Mouse (Mus musculus) MN1 (cell line): ENCODE measurements at regions not wholly inside any gene's neighbourhood (a gene's known extent, or its start where the extent isn't known, plus 50 kb on each side); places are given as distances from the start of the nearest gene placed in this dataset.

Source experiments
- DNase-seq: peaks from one replicate; pipeline ENCODE4 v3.0.0-alpha.2; 2016; ENCODE audit warnings: low spot score

- no peak for DNase-seq
Observed at GRCm38 (mm10) chr7:133469106-133469505, 132.9 kb downstream of the Tex36 start.

GRCm38 (mm10) chr7:133468346-133468745 lies 133.6 kb downstream of the Tex36 start:
- DNase-seq = no peak

- no peak for DNase-seq
Observed at GRCm38 (mm10) chr7:133467579-133467978, 134.4 kb downstream of the Tex36 start.

GRCm38 (mm10) chr7:133459306-133459705 lies 142.7 kb downstream of the Tex36 start:
- DNase-seq = no peak

GRCm38 (mm10) chr7:133457436-133458324 lies 144.3 kb downstream of the Tex36 start:
- DNase-seq = no peak

GRCm38 (mm10) chr7:133450246-133450645 lies 151.7 kb downstream of the Tex36 start:
- no peak for DNase-seq

GRCm38 (mm10) chr7:133447079-133447478 lies 154.9 kb downstream of the Tex36 start:
- no peak for DNase-seq

- DNase-seq = no peak
Observed at GRCm38 (mm10) chr7:133441661-133442060, 160.3 kb downstream of the Tex36 start.

GRCm38 (mm10) chr7:133441169-133441568 lies 160.8 kb downstream of the Tex36 start:
- no peak for DNase-seq

- no peak for DNase-seq
Observed at GRCm38 (mm10) chr7:133440711-133441110, 161.2 kb downstream of the Tex36 start.

GRCm38 (mm10) chr7:133440086-133440485 lies 161.9 kb downstream of the Tex36 start:
- DNase-seq = no peak

GRCm38 (mm10) chr7:133438631-133439030 lies 163.3 kb downstream of the Tex36 start:
- DNase-seq = no peak

GRCm38 (mm10) chr7:133437866-133438265 lies 164.1 kb downstream of the Tex36 start:
- DNase-seq = no peak

GRCm38 (mm10) chr7:133435596-133436357 lies 166.2 kb downstream of the Tex36 start:
- DNase-seq = no peak

GRCm38 (mm10) chr7:133434027-133434820 lies 167.7 kb downstream of the Tex36 start:
- no peak for DNase-seq

GRCm38 (mm10) chr7:133432343-133432742 lies 169.6 kb downstream of the Tex36 start:
- DNase-seq = no peak

GRCm38 (mm10) chr7:133402072-133402471 lies 199.9 kb downstream of the Tex36 start:
- no peak for DNase-seq

- DNase-seq = no peak
Observed at GRCm38 (mm10) chr7:133400691-133401090, 201.3 kb downstream of the Tex36 start.

- DNase-seq = no peak
Observed at GRCm38 (mm10) chr7:133388716-133389115, 213.2 kb downstream of the Tex36 start.

GRCm38 (mm10) chr7:133382032-133382712 lies 219.8 kb downstream of the Tex36 start:
- DNase-seq = peak; percentile 18

GRCm38 (mm10) chr7:133379373-133379772 lies 222.6 kb downstream of the Tex36 start:
- DNase-seq = no peak

- DNase-seq = no peak
Observed at GRCm38 (mm10) chr7:133378338-133378737, 223.6 kb downstream of the Tex36 start.
